Mouse (Mus musculus) hindbrain, embryonic 10.5 days (tissue): ENCODE measurements at regions not wholly inside any gene's neighbourhood (a gene's known extent, or its start where the extent isn't known, plus 50 kb on each side); places are given as distances from the start of the nearest gene placed in this dataset.

Source experiments
- DNase-seq: peaks from one replicate; pipeline ENCODE4 v3.0.0-alpha.2; 2017; ENCODE audit warnings: low spot score
- H3K27ac ChIP-seq: fragments of 300-500 bp; sonication (generic); 2 replicates; pipeline ENCODE4 v1.5.1; 2016; ENCODE audit warnings: mild to moderate bottlenecking, moderate library complexity
- H3K27me3 ChIP-seq: fragments of 300-500 bp; sonication (generic); 2 replicates; pipeline ENCODE4 v1.6.1; 2016; ENCODE audit warnings: mild to moderate bottlenecking; ENCODE audit not compliant: poor library complexity, insufficient read depth, severe bottlenecking
- H3K36me3 ChIP-seq: fragments of 300-500 bp; sonication (generic); 2 replicates; pipeline ENCODE4 v1.6.1; 2016; ENCODE audit warnings: mild to moderate bottlenecking, moderate library complexity
- H3K4me1 ChIP-seq: fragments of 300-500 bp; sonication (generic); replicated peaks from 2 replicates; pipeline ENCODE4 v1.6.1; 2016; ENCODE audit warnings: mild to moderate bottlenecking
- H3K4me3 ChIP-seq: fragments of 300-500 bp; sonication (generic); 2 replicates; pipeline ENCODE4 v1.5.1; 2016; ENCODE audit warnings: mild to moderate bottlenecking, moderate library complexity
- H3K9me3 ChIP-seq: fragments of 300-500 bp; sonication (generic); 2 replicates; pipeline ENCODE4 v1.6.1; 2016; ENCODE audit warnings: mild to moderate bottlenecking, moderate library complexity
- WGBS: fragments of 180-500 bp; shearing (Covaris S2); methylation state at CpG from one replicate; pipeline ENCODE4 v1.1.7; 2016; 5-methylcytosine and 5-hydroxymethylcytosine counted together

DNA sequence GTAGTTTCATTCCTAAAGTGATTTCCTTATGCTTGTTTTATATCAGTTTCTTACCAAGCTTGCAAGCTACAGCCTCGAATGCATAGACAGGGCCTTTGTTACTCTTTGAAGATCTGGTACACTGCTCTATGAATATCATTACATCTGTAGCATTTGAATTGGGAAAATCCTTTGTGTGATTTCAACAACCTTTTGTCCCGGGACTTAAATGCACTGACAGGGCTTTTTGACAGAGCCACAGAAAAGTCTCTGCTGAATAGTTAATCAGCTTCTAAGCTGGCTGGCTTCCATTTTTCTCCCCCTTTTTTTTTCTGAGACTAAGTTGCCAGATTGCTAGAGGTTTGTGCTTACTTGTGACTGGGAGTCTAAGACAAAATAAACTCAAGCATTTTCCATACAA is 80.2 kb downstream of the Ednrb start:
- no peaks in the 10 kb centered on the region for H3K27me3 ChIP-seq
- H3K27ac ChIP-seq = peak overlapping the region; percentile 80
- no peaks in the 10 kb centered on the region for H3K9me3 ChIP-seq
- no peak overlapping the region for H3K4me3 ChIP-seq
- 29% methylated on average over 2 of the region's 2 CpGs for WGBS
- DNase-seq = no peak
- peaks cover 18% of the 10 kb centered on the region for H3K4me1 ChIP-seq
- H3K36me3 ChIP-seq = no peaks in the 10 kb centered on the region

DNA sequence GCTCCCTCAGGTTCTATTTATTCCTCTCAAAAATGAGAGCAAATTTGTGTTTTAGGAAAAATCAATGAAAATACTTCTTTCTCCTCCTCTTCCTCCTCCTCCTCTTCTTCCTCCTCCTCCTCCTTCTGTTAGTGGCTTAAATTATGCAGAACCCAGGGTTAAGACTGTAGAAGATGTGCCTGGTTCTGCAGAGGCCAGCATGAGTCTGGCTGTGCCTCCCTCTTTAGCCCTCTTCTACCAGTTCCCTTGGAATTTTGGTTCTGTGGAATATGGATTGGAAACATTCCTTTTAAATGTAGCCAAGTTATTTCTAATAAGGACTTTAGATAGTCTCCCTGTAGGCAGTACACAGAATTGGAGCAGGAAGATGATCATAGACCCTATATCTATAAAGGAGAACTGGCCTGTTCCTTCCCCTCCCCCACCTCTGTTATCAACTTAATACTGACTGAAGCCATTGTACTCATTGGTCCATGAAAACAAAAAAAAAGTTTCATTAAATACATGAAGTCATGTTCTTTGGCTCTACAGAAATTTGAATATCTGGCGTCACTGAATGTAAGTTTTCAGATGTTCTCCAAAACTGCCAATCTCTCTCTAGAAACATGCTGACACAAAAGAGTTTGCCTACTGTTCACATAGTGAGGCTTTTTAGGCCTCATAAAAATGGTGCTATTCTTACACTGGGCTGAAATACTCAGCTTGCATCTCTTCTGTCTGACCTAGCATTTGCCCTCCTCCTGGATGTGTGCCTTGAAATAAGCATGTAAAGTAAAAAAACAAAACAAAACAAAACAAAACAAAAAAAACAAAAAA is 80.8 kb downstream of the Ednrb start:
- Histone ChIP-seq H3K27me3 (no peaks in the 10 kb centered on the region), H3K4me3 (no peak overlapping the region), H3K27ac (peak overlapping the region; percentile 80), H3K4me1 (peaks cover 18% of the 10 kb centered on the region), H3K36me3 (no peaks in the 10 kb centered on the region), H3K9me3 (no peaks in the 10 kb centered on the region)
- 62% methylated on average over 1 of the region's 1 CpGs for WGBS
- no peak for DNase-seq

DNA sequence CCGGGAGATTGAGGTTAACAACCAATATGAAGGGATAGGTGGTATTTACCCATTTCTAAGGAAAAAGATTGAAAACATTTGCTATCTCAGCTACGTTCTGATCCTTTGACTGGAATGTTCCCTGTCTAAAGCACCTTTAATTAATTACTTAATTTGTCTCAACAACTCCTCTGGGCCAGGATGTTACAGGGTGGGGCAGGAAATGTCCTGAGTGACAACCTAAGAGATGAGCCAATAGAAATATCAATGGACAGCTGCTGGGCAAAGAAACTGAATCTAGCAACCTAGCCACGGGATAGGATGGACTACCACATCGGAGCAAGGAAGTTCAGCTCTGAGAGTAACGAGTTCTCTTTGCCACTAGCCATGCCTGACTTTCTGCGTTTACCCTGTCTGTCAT is 84.8 kb downstream of the Ednrb start:
- no peaks in the 10 kb centered on the region for H3K9me3 ChIP-seq
- 89% methylated on average over 6 of the region's 6 CpGs for WGBS
- DNase-seq = no peak
- H3K27me3 ChIP-seq = no peaks in the 10 kb centered on the region
- no peaks in the 10 kb centered on the region for H3K36me3 ChIP-seq
- peaks cover 13% of the 10 kb centered on the region for H3K4me1 ChIP-seq
- no peak overlapping the region for H3K4me3 ChIP-seq
- no peak overlapping the region for H3K27ac ChIP-seq
